In the genomic region with DNA sequence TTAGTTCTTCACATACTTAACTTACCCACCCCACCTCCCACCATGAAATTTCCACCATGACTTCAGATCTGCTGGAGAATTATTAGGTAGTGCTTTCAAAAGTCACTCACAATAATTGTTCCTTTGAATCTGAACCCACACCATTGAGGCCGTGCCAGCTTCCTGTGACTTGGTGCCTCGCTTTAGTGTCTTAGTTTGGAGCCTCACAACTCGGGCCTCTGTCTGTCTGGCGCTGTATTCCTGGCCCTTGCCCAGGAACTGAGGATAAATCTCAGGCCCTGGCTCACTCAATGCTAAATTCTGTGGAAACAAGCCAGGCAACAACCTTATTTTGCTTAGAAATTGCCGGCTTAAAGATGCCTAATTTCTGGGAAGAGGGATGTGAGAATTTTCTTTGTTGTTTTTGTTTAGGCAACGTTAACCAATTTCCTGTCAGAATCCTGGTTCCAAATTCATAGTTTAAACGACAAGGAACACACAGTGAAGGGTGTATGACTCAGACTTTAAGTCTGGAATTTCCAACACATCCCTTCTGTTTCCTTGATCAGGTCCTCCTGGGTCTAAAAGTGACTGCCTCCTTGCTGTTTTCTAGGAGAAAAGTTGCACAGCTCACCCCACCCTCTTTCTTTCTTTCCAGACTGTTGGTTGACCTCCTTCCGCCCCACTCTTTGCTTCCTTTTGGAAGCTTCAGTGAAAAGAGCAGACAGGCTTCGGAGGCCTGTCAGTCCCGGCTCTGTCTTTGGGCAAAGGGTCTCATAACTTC, we compare ENCODE assay signal across 8 mouse cellular contexts. TPM values are rescaled to one million over a fixed set of nuclear protein-coding genes. Genes with fewer than 3 reads are reported as not detected.
DNase-seq lines count a peak whose midpoint lies in the region; ATAC-seq and TF ChIP-seq lines count a peak whose summit lies in the region.

No protein-coding gene starts in this region.

- intact Hi-C loops in heart, adult 2 months (cut with DNase I): no loop called here

- peak; percentile 66 for DNase-seq in cerebellum, adult 11-12 months
- no peak for DNase-seq in cerebellum, postnatal 36 days
- DNase-seq in heart, adult 2 months: peak; percentile 57 to 61
- no peak for DNase-seq in midbrain, embryonic 10.5 days (ENCODE audit: low spot score)
- DNase-seq in layer of hippocampus, adult 11-12 months (ENCODE audit: low spot score): no peak
- no peak for DNase-seq in layer of hippocampus, adult 9-10 months (ENCODE audit: low spot score)

- H3K4me2 ChIP-seq in kidney, embryonic 16.5 days (replicated peaks; ENCODE audit: low read depth, low read length): peak overlapping the region; percentile 73

- no peak for TF ChIP-seq CTCF in bone marrow macrophage, adult 2 months (IDR thresholded peaks at IDR 0.05; ENCODE audit: low read depth, low read length)
- no peak for TF ChIP-seq CTCF in heart, adult 2 months (IDR thresholded peaks at IDR 0.05)

- H3K27ac ChIP-seq in bone marrow macrophage, adult 2 months (ENCODE audit: insufficient read depth, low read depth, low read length): no peak overlapping the region
- H3K27ac ChIP-seq in heart, adult 2 months: peak overlapping the region; percentile 94
- H3K27ac ChIP-seq in kidney, embryonic 16.5 days (ENCODE audit: low read length): peak overlapping the region; percentile 94
- H3K27ac ChIP-seq in midbrain, embryonic 10.5 days (replicated peaks): peak overlapping the region; percentile 97

- no peak for TF ChIP-seq EP300 in heart, adult 2 months (IDR thresholded peaks at IDR 0.05; ENCODE audit: insufficient read depth, low read depth, low read length)

- ATAC-seq in kidney, embryonic 16.5 days (ENCODE audit: low FRiP score, low TSS enrichment): no peak

- H3K9ac ChIP-seq in heart, adult 2 months (ENCODE audit: low read depth, low read length): peak overlapping the region; percentile 54
- H3K9ac ChIP-seq in kidney, embryonic 16.5 days (replicated peaks; ENCODE audit: low read length): peak overlapping the region; percentile 81

- peak overlapping the region; percentile 63; the same call in 1 of the 2 replicates for H3K4me3 ChIP-seq in bone marrow macrophage, adult 2 months (ENCODE audit: insufficient read depth, low read length)
- H3K4me3 ChIP-seq in heart, adult 2 months: peak overlapping the region; percentile 91
- peak overlapping the region; percentile 71 for H3K4me3 ChIP-seq in kidney, embryonic 16.5 days (ENCODE audit: low read length)
- peak overlapping the region; percentile 89 for H3K4me3 ChIP-seq in midbrain, embryonic 10.5 days

- WGBS in heart, adult 2 months: 14% methylated on average over 10 of the region's 10 CpGs
- 21% methylated on average over 10 of the region's 10 CpGs for WGBS in kidney, embryonic 16.5 days
- 26% methylated on average over 10 of the region's 10 CpGs for WGBS in midbrain, embryonic 10.5 days

- H3K9me3 ChIP-seq in kidney, embryonic 16.5 days (ENCODE audit: low read length): no peaks in the 10 kb centered on the region
- no peaks in the 10 kb centered on the region for H3K9me3 ChIP-seq in midbrain, embryonic 10.5 days (replicated peaks)

- H3K4me1 ChIP-seq in bone marrow macrophage, adult 2 months (ENCODE audit: control insufficient read depth, insufficient read depth, low read length): peaks cover 13% of the 10 kb centered on the region
- H3K4me1 ChIP-seq in heart, adult 2 months (ENCODE audit: control insufficient read depth, insufficient read depth, low read length): peaks cover 13% of the 10 kb centered on the region
- H3K4me1 ChIP-seq in kidney, embryonic 16.5 days (ENCODE audit: insufficient read depth, low read length): peaks cover 31% of the 10 kb centered on the region
- H3K4me1 ChIP-seq in midbrain, embryonic 10.5 days: peaks cover 76% of the 10 kb centered on the region

- H3K36me3 ChIP-seq in heart, adult 2 months (ENCODE audit: control insufficient read depth, insufficient read depth, low read length): peaks cover 19% of the 10 kb centered on the region
- no peaks in the 10 kb centered on the region for H3K36me3 ChIP-seq in kidney, embryonic 16.5 days (ENCODE audit: insufficient read depth, low read length)
- H3K36me3 ChIP-seq in midbrain, embryonic 10.5 days: peaks cover 30% of the 10 kb centered on the region

- H3K79me2 ChIP-seq in heart, adult 2 months (replicated peaks; ENCODE audit: control insufficient read depth, insufficient read depth, low read length): peaks cover 4% of the 10 kb centered on the region

- TF ChIP-seq POLR2A in bone marrow macrophage, adult 2 months (IDR thresholded peaks at IDR 0.05; ENCODE audit: borderline replicate concordance, low read depth, low read length): no peak
- 0 out of 2 replicates have a peak, but pooled peaks have one; percentile 17 for TF ChIP-seq POLR2A in heart, adult 2 months (IDR thresholded peaks at IDR 0.05; ENCODE audit: insufficient read depth, low read depth, low read length)

- H3K27me3 ChIP-seq in heart, adult 2 months (ENCODE audit: control insufficient read depth, insufficient read depth, low read length): no peaks in the 10 kb centered on the region
- H3K27me3 ChIP-seq in kidney, embryonic 16.5 days (ENCODE audit: insufficient read depth, low read length): peaks cover 10% of the 10 kb centered on the region
- peaks cover 25% of the 10 kb centered on the region for H3K27me3 ChIP-seq in midbrain, embryonic 10.5 days (ENCODE audit: low read depth, poor library complexity, severe bottlenecking)

RNA-seq across cellular contexts. Expression of a gene that starts 1.2 kb away (rescaled TPM):
- polyA plus RNA-seq in bone marrow macrophage, adult 2 months (2012; ENCODE audit: insufficient read depth, insufficient read length, missing spikeins): 21.8 and 23.4 TPM in 2 replicates
- 10 to 100 TPM; 24.7 to 25.3 TPM for total RNA-seq in heart, adult 2 months (2021)
- polyA plus RNA-seq in heart, adult 2 months (2012; rRNA removed): 25.2 and 39.9 TPM in 2 replicates
- polyA plus RNA-seq in kidney, embryonic 16.5 days (2015; fragmentation: Nextera tagmentation; extraction: Ambion mirVana): 6.9 and 7.1 TPM in 2 replicates
- 5.3 and 5.7 TPM in 2 replicates for polyA plus RNA-seq in midbrain, embryonic 10.5 days (2016; fragmentation: Nextera tagmentation; extraction: Ambion mirVana)

RNA-seq across cellular contexts. Expression of a gene that starts 5.7 kb away (rescaled TPM):
- 0.28 TPM in 1 of 2 replicates, not detected in the other for polyA plus RNA-seq in bone marrow macrophage, adult 2 months (2012; ENCODE audit: insufficient read depth, insufficient read length, missing spikeins)
- total RNA-seq in heart, adult 2 months (2021): 1 to 10 TPM; 1.3 to 2.4 TPM
- polyA plus RNA-seq in heart, adult 2 months (2012; rRNA removed): 2.1 and 3.1 TPM in 2 replicates
- 2.2 and 2.3 TPM in 2 replicates for polyA plus RNA-seq in kidney, embryonic 16.5 days (2015; fragmentation: Nextera tagmentation; extraction: Ambion mirVana)
- polyA plus RNA-seq in midbrain, embryonic 10.5 days (2016; fragmentation: Nextera tagmentation; extraction: Ambion mirVana): 1.0 and 1.7 TPM in 2 replicates

RNA-seq across cellular contexts. Expression of a gene that starts 8.1 kb away (rescaled TPM):
- polyA plus RNA-seq in bone marrow macrophage, adult 2 months (2012; ENCODE audit: insufficient read depth, insufficient read length, missing spikeins): 111 and 129 TPM in 2 replicates
- total RNA-seq in heart, adult 2 months (2021): 10 to 100 TPM; 24.3 to 35.0 TPM
- 20.1 and 21.9 TPM in 2 replicates for polyA plus RNA-seq in heart, adult 2 months (2012; rRNA removed)
- 32.1 and 35.8 TPM in 2 replicates for polyA plus RNA-seq in kidney, embryonic 16.5 days (2015; fragmentation: Nextera tagmentation; extraction: Ambion mirVana)
- polyA plus RNA-seq in midbrain, embryonic 10.5 days (2016; fragmentation: Nextera tagmentation; extraction: Ambion mirVana): 25.2 and 31.8 TPM in 2 replicates

RNA-seq across cellular contexts. Expression of a gene that starts 25.3 kb away (rescaled TPM):
- not detected in 2 replicates for polyA plus RNA-seq in bone marrow macrophage, adult 2 months (2012; ENCODE audit: insufficient read depth, insufficient read length, missing spikeins)
- 1 to 10 TPM; 1.8 to 2.8 TPM for total RNA-seq in heart, adult 2 months (2021)
- polyA plus RNA-seq in heart, adult 2 months (2012; rRNA removed): not detected in 2 replicates
- 1.3 TPM in 2 replicates for polyA plus RNA-seq in kidney, embryonic 16.5 days (2015; fragmentation: Nextera tagmentation; extraction: Ambion mirVana)
- 0.62 and 1.6 TPM in 2 replicates for polyA plus RNA-seq in midbrain, embryonic 10.5 days (2016; fragmentation: Nextera tagmentation; extraction: Ambion mirVana)

RNA-seq across cellular contexts. Expression of a gene that starts 27.6 kb away (rescaled TPM):
- 109 and 163 TPM in 2 replicates for polyA plus RNA-seq in bone marrow macrophage, adult 2 months (2012; ENCODE audit: insufficient read depth, insufficient read length, missing spikeins)
- total RNA-seq in heart, adult 2 months (2021): 10 to 100 TPM; 29.5 to 33.9 TPM
- polyA plus RNA-seq in heart, adult 2 months (2012; rRNA removed): 8.4 and 12.0 TPM in 2 replicates
- polyA plus RNA-seq in kidney, embryonic 16.5 days (2015; fragmentation: Nextera tagmentation; extraction: Ambion mirVana): 129 and 156 TPM in 2 replicates
- polyA plus RNA-seq in midbrain, embryonic 10.5 days (2016; fragmentation: Nextera tagmentation; extraction: Ambion mirVana): 205 and 215 TPM in 2 replicates

Comparison
In these comparisons a context has a peak if more than half of its experiments do, and no peak if none do; other contexts are left out.
1. DNase-seq: peak in cerebellum, adult 11-12 months (single experiment) and heart, adult 2 months (2 of 2); none in cerebellum, postnatal 36 days (0 of 2), midbrain, embryonic 10.5 days (single experiment), layer of hippocampus, adult 11-12 months (single experiment) and layer of hippocampus, adult 9-10 months (single experiment).
2. Peak in every context shown above with its lines, with median percentiles within 50 percentile points of each other: H3K4me3 ChIP-seq.